Mouse (Mus musculus) adrenal gland, postnatal 14 days (tissue): ENCODE measurements around the gene Fam186a. TPM values are rescaled to one million over a fixed set of nuclear protein-coding genes. Genes with fewer than 3 reads are reported as not detected.

Experiments used
- total RNA-seq: library from RNA; stranded (reverse); gene quantifications from 2 replicates; pipeline ENCODE4 v1.2.3, GENCODE M21; 2021

Fam186a gene
- total RNA-seq, 1 experiment from 2014 or later = 0.07 TPM

Other genes starting within 250 kb of the Fam186a start
- gene Gpd1, start 249.5 kb downstream of the Fam186a start, total RNA-seq = 1,539 and 1,562 TPM in 2 replicates
- 177 and 199 TPM in 2 replicates for gene Cox14, start 241.4 kb downstream of the Fam186a start, total RNA-seq
- 40.9 and 42.7 TPM in 2 replicates for gene Cers5, start 194.2 kb downstream of the Fam186a start, total RNA-seq
- gene Lima1, start 91.6 kb downstream of the Fam186a start, total RNA-seq = 37.4 and 39.9 TPM in 2 replicates
- 87.7 and 94.9 TPM in 2 replicates for gene Larp4, start 3.0 kb upstream of the Fam186a start, total RNA-seq
- gene Dip2b, start 71.6 kb upstream of the Fam186a start, total RNA-seq = 18.5 and 22.3 TPM in 2 replicates